Mouse (Mus musculus): ENCODE data around the gene H2afb3.
"Not testable (repeated sequence)": the region's sequence is repeated elsewhere in the genome, so short reads cannot be mapped to it uniquely, and the experiment has no call there.

The H2afb3 gene

DNA sequence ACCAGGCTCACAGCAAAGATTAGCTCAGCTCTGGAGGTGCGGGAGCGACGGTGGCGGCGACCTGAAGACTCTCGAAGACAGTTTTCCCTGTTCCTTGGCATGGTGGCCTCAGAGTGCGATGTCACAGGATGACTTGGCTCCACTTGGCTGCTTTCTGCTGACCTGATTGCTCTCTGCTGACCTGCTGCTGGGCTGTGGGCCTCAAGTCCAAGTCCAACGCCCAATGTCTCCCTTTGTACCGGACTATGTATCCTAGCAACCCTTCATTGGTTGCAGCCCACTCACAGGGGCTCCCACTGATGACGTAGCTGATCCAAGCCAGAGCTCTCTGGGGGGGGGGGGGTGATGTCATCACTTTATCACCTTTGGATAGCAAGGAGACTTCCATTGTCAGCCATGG is at the start of gene H2afb3:
H2afb3 (minus strand) TSS at position 101 of the 400 bp plus-strand sequence.
- DNase-seq (ENCODE audit: low spot score) = not testable (repeated sequence)

DNA sequence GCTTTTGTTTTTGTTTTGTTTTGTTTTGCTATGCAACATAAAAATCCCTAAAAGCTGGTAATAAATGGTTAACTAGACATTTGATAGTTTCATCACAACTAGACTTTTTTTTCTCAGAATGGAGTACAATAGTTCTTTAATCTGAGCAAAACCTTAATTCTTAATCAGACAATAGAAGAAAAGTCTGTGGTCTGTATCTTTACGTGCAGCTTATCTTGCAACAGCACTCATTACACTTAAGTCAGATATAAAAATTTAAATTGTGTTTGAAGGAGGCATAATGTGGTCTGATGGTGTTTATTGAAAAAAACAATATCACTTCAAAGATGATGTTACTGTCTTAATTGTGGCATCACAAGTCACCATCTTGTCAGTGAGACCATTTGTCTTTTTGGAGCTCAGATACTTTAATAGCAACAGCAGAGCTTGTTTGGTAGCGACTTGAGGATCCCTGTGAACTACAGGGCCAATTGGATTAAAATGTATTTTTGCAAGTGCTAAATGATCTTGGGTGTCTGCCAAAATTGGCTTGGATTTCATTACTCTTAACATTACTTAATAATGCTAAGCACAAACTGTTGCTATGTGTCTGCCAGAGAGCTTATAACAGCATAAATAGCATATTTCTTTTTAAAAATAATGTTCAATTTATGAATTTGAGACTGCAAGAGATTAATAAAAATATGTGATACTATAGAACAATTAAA is 11.3 kb downstream of the H2afb3 start:
- no peak for DNase-seq (ENCODE audit: low spot score)

DNA sequence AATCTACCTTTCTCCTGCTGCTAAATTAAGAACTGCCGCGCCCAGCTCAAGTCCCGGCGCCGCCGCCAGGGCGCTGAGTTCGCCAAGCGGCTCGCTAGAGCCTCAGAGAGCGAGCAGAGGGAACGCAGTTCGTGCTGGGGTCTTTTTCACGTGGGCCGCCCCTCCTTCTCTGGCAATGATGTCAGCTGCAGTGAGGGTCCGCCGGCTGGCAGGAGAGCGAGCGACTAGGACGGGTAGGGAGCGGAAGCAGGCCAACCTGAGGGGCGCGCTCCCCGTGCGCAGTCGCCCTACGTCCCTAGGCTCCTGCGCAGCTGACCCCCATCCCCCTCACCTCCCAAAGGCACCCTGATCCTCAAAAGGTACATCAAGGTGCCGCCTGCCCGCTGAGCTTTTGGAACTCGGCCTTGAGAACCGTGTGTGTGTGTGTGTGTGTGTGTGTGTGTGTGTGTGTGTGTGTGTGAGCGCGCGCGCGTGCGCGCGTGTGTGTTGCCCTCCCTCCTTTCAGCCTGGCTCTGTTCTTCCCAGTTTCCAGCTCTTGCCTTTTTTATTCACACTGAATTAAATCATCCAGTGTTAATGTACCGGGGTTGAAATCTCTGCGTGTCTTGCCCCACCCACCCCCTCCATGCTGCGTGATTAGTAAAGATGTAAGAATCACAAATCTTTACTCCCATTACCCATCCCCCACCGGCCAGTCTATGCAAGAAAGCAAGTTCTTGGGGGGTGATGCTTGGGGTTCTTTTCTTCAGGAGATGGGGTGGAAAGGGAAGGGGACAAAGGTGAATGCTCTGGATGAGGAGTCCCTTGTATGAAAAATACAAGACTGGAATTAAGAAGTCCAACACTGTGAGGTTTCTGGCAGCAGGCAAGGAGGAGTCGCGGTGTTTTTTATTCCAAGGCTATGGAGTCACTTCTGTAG is 19.8 kb downstream of the H2afb3 start:
- peak; percentile 75 for DNase-seq (ENCODE audit: low spot score)

DNA sequence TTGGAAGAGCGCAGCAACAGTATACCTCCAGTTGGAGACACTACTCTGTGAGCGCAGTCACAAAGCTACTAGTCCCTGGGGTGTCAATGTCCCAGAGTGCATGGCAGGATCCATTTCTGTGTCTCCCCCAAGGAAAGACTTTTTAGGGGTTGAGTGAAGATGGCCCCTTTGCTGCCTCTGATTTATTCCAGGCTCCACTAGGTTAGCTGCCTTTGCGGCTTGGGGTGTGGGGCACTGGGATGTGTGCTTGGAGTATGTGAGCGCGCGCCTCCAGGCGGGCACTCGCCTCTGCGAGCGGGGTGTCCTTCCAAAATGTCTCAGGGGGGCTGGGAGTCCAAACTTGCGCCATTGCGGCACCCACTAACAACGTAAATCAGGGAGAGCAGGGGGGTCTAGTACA is 21.2 kb downstream of the H2afb3 start:
- DNase-seq (ENCODE audit: low spot score) = peak; percentile 42

DNA sequence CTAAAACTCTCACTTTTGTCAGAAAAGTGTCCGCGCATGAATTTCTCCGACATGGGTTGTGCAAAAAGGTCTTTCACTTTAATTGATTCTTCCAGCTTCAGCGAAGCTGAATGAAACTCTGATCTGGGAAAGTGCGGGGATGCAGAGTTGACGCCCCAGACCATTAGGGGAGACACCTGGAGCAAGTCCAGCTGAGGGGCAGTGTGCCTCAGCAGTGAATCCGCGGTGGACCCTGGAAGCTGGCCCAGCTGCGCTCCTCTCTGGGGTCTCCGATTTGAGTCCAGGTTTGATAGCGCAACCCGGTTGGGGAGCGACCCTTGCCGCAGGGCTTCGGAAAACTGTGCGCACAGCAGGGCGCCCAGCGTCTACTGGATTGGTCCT is 22.0 kb downstream of the H2afb3 start:
- no peak for DNase-seq (ENCODE audit: low spot score)

DNA sequence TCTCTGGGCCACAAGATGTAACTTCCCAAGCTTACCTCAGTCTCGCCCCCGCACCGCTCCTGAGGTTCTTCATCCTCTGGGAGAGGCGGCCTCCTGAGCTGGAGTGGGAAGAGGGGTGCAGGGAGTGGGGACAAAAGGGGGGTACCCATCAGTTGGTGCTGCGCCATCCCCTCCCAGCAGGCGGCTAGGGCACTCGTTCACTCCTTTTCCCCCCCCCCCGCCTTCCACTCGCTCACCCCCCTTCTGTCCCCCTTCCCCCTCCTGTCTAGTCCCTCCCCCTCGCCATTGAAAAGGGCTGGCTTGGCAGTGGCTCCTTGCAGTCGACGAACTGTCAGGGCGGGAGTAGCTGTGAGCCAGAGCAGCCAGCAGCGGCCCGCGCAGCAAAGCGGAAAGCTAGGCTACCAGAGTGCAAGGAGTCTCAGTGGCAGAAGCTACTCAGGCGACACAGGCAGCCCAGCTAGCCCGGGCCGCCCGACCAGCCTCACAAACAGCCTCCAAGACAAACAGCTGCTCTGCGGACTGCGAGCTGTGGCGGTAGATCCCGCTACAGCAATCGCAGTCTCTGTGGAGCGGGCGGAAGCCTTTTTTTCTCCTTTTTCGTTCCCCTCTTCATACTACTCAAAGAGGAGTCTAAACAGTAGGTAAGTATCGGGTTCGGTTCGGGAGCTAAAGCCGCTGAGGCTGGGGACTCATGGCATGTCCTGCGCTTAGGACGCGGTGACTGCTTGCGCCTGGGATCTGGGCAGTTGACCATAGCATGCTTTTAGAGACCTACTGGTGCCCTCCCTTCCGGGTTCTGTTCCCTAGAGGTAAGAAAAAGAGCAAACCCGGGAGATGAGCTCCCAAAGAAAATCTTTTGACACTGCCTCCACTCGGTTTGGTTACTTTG is 22.6 kb downstream of the H2afb3 start, which contains the start of gene Pcdh11x:
Pcdh11x (plus strand) TSS at position 249 of the 889 bp plus-strand sequence.
- peak; percentile 57 for DNase-seq (ENCODE audit: low spot score)

DNA sequence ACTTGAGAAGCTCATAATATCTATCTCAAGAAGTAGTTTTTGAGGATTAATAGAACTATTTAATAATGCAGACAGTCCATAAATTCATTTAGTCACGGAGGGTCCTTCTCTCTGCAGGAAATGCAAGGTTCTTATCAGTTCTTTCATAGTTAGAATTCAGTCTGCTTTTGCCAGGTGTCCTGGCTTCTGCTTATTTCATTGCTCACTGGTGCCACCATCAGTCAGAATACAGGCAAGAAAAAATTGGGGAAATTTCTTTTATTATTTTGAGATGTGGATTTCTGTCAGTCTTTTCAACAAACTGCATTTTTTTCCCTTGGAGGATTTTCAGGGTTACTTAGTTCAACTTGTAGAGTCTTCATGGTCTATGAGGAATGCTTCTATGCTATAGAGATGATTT is 25.4 kb downstream of the H2afb3 start:
- DNase-seq (ENCODE audit: low spot score) = peak; percentile 1

DNA sequence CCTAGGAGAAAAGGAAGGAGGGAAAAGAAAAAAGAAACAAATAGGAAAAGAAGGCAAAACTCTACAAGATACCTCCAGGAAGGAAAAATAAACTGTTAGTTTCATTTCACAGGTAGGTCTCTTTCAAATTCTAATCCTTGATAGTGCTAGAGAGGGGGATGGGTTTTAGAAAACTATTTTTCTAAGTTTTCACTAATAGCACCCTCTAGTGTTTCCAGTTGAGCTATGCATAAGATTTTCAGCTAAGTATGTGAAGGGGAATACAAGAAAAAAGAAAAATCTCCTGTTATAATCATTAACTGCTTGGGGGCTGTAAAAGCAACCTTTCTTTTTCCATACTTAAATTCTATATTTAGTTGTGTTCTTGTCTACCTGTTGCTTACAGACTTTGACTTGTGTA is 27.4 kb downstream of the H2afb3 start:
- DNase-seq (ENCODE audit: low spot score) = peak; percentile 44
